Comparison of ENCODE assay signal across 7 mouse cellular contexts in the genomic region with DNA sequence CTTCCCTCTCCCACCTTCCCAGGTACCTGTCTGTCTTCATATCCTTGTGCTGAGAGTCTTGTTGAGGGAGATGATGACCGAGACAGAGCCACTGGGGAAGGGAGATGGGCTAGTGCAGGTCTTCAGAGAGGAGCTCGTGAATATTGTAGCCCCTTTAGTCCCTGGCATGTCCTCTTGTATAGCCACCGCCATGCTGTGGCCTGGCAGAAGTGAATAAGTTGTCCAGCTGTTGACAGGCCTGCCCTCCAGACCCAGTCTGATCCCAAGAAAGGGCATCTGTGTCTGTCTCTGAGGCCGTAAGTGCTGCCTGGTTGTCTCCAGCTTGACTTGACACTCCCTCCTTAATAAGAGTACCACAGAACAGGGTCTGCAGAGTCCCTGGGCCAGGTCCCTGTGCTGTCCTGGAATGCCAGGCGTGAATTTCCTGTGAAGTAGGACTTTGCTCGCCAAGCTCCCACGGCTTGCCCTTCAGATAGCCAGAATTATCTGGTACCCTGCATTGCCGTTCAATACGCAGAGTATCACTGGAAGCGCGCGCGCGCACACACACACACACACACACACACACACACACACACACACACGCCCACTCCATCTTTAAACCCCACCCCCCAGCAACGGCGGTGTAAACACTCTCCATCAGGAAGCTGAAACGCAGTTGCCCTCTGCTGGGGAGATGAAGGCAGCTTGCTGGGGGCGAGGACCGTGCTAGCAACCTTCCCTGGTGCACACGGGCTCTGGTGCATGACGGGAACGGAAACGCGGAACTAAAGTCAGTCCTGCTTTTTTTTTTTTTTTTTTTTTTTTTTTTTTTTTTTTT.
A peak's percentile ranks its signal among the peaks of the same experiment; 100 is the strongest.
DNase-seq lines count a peak whose midpoint lies in the region; ATAC-seq and TF ChIP-seq lines count a peak whose summit lies in the region.

No protein-coding gene starts in this region.

- H3K9ac ChIP-seq in embryonic facial prominence, embryonic 12.5 days, result 0 out of 2 replicates have a peak overlapping the region, but pooled peaks have one; percentile 16
- H3K9ac ChIP-seq in limb, embryonic 14.5 days (ENCODE audit: low read depth, low read length, severe bottlenecking), result peak overlapping the region; percentile 36; the same call in 1 of the 2 replicates
- H3K9ac ChIP-seq in midbrain, embryonic 16.5 days (ENCODE audit: low read depth, low read length), result peak overlapping the region; percentile 60

- H3K4me2 ChIP-seq in embryonic facial prominence, embryonic 12.5 days (replicated peaks), result peak overlapping the region; percentile 64
- peak overlapping the region; percentile 80 for H3K4me2 ChIP-seq in limb, embryonic 14.5 days (replicated peaks; ENCODE audit: low read depth, low read length, severe bottlenecking)
- H3K4me2 ChIP-seq in midbrain, embryonic 16.5 days (ENCODE audit: low read length), result peak overlapping the region; percentile 84

- DNase-seq in adrenal gland, postnatal 36 days, result peak; percentile 89 to 92
- DNase-seq in heart, adult 9 months (ENCODE audit: low spot score in 2 of 2), result peak; percentile 90
- peak; percentile 90 for DNase-seq in kidney, adult 9 months
- peak; percentile 96 for DNase-seq in limb, embryonic 14.5 days (ENCODE audit: low spot score)
- peak; percentile 87 to 91 for DNase-seq in spleen, postnatal 36 days (ENCODE audit: low spot score in 2 of 2)

- H3K9me3 ChIP-seq in embryonic facial prominence, embryonic 12.5 days, result no peaks in the 10 kb centered on the region
- H3K9me3 ChIP-seq in limb, embryonic 14.5 days (ENCODE audit: control insufficient read depth, low read length), result no peaks in the 10 kb centered on the region
- no peaks in the 10 kb centered on the region for H3K9me3 ChIP-seq in midbrain, embryonic 16.5 days (replicated peaks; ENCODE audit: control insufficient read depth, low read length, poor library complexity, severe bottlenecking)

- no peak for TF ChIP-seq POLR2A in limb, embryonic 14.5 days (IDR thresholded peaks at IDR 0.05; ENCODE audit: borderline replicate concordance, extremely low read depth, insufficient read depth, insufficient read length)

- no peaks in the 10 kb centered on the region for H3K27me3 ChIP-seq in embryonic facial prominence, embryonic 12.5 days
- no peaks in the 10 kb centered on the region for H3K27me3 ChIP-seq in limb, embryonic 14.5 days (ENCODE audit: control insufficient read depth, insufficient read depth, low read length)
- no peaks in the 10 kb centered on the region; the same call in 1 of the 2 replicates for H3K27me3 ChIP-seq in midbrain, embryonic 16.5 days (ENCODE audit: control insufficient read depth, insufficient read depth, low read depth, low read length)

- H3K4me1 ChIP-seq in embryonic facial prominence, embryonic 12.5 days, result peaks cover 15% of the 10 kb centered on the region
- H3K4me1 ChIP-seq in limb, embryonic 14.5 days (ENCODE audit: control insufficient read depth, insufficient read depth, low read length), result peaks cover 7% of the 10 kb centered on the region; the same call in 1 of the 2 replicates
- H3K4me1 ChIP-seq in midbrain, embryonic 16.5 days (ENCODE audit: control insufficient read depth, insufficient read depth, low read length), result peaks cover 13% of the 10 kb centered on the region

- 9% methylated on average over 25 of the region's 25 CpGs for WGBS in embryonic facial prominence, embryonic 12.5 days
- 10% methylated on average over 25 of the region's 25 CpGs for WGBS in limb, embryonic 14.5 days
- WGBS in midbrain, embryonic 16.5 days, result 9% methylated on average over 24 of the region's 25 CpGs

- peak overlapping the region; percentile 76 for H3K27ac ChIP-seq in embryonic facial prominence, embryonic 12.5 days
- 0 out of 2 replicates have a peak overlapping the region, but pooled peaks have one; percentile 2 for H3K27ac ChIP-seq in limb, embryonic 14.5 days (replicated peaks; ENCODE audit: low read depth, low read length)
- H3K27ac ChIP-seq in midbrain, embryonic 16.5 days (ENCODE audit: low read length), result peak overlapping the region; percentile 75

- no peaks in the 10 kb centered on the region for H3K36me3 ChIP-seq in embryonic facial prominence, embryonic 12.5 days
- H3K36me3 ChIP-seq in limb, embryonic 14.5 days (ENCODE audit: control insufficient read depth, insufficient read depth, low read length), result no peaks in the 10 kb centered on the region
- H3K36me3 ChIP-seq in midbrain, embryonic 16.5 days (ENCODE audit: control insufficient read depth, insufficient read depth, low read length), result no peaks in the 10 kb centered on the region

- H3K4me3 ChIP-seq in embryonic facial prominence, embryonic 12.5 days, result peak overlapping the region; percentile 38
- H3K4me3 ChIP-seq in limb, embryonic 14.5 days (replicated peaks; ENCODE audit: low read length), result peak overlapping the region; percentile 41
- H3K4me3 ChIP-seq in midbrain, embryonic 16.5 days (ENCODE audit: low read depth, low read length), result peak overlapping the region; percentile 44

- ATAC-seq in embryonic facial prominence, embryonic 12.5 days (ENCODE audit: insufficient number of reproducible peaks, insufficient read depth, low FRiP score, low TSS enrichment), result peak; percentile 94
- peak; percentile 94 for ATAC-seq in limb, embryonic 14.5 days (ENCODE audit: low FRiP score, low read depth)
- peak; percentile 95 for ATAC-seq in midbrain, embryonic 16.5 days

Comparison
In these comparisons a context has a peak if more than half of its experiments do, and no peak if none do; other contexts are left out.
1. Peak in every context shown above with its lines: DNase-seq, ATAC-seq, H3K4me3 ChIP-seq and H3K27ac ChIP-seq.
2. H3K27ac ChIP-seq: peak in every context shown above with its lines; median percentile 76 in embryonic facial prominence, embryonic 12.5 days; 75 in midbrain, embryonic 16.5 days; 2 in limb, embryonic 14.5 days.